Mouse (Mus musculus) 3134 (cell line): ENCODE data around the gene Rnh1.

Experiments used
- DNase-seq: peaks from one replicate; pipeline ENCODE4 v3.0.0-alpha.2; 2011; ENCODE audit warnings: low spot score; ENCODE audit not compliant: insufficient read length; ENCODE audit errors: extremely low read depth

Rnh1 gene

GRCm38 (mm10) chr7:141169300-141169699 lies 3.4 kb downstream of the Rnh1 start:
- DNase-seq = no peak

- DNase-seq = peak; percentile 84
Measured at GRCm38 (mm10) chr7:141168518-141168953, 4.1 kb downstream of the Rnh1 start.

- peak; percentile 49 for DNase-seq
Measured at GRCm38 (mm10) chr7:141167901-141168517, 4.6 kb downstream of the Rnh1 start.

DNA sequence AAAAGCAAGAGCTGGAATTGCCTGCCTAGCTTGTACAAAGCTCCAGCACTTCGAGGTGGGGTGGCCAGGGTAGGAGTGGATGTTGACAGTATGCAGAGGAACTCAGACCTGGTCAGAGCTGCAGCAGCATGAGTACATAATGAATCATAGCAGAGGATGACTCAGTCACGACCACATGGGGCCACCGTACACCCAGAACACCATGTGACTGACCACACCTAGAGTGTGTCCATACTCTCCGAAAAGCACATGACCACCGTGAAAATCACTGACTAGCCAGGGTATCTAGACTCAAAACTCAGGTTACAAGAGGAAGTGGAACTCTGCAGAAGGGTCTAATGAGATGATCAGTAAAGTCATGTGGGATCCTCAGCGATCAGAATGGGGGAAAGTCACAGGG lies 7.8 kb downstream of the Rnh1 start:
- DNase-seq = peak; percentile 79

DNA sequence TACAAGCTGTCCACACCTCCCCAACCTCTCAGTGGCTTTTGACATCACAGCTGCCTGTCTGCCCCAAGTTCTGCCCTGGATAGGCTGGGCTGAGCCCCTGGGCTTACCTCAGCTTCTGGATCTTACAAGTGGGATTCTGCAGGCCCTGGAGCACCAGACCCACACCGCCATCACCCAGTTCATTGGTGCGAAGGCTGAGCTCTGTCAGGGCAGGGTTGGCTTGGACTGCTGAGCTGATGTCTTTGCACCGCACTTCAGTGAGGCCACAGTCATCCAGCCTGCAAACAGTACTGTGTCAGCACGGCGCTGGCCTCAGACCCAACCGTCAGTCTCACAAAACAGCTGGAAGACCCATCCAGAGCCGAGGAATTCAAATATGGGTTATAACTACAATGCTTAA lies 8.3 kb downstream of the Rnh1 start:
- no peak for DNase-seq

- no peak for DNase-seq
Measured at GRCm38 (mm10) chr7:141155362-141155761, 17.3 kb downstream of the Rnh1 start.

- DNase-seq = no peak
Measured at GRCm38 (mm10) chr7:141148639-141149038, 24.0 kb downstream of the Rnh1 start.

DNA sequence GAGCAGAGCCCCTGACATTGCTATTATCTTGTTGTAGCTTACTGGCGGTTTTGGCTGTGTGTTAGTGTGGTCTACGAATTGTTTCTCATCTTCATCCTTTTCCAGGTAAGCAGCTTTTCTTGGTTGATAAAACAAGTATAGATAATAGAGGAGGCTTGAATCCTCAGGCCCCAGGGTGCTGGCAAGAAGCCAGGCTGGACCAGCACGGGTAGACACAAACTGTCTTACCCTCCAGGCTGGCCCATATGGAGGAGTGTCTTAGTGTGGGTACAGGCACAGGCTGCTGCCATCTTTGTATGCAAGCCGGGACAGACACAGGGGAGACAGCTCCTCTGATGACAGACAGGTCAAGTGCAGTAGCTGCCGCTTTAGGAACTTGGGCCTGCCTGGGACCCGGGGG lies 25.6 kb downstream of the Rnh1 start:
- DNase-seq = no peak

DNA sequence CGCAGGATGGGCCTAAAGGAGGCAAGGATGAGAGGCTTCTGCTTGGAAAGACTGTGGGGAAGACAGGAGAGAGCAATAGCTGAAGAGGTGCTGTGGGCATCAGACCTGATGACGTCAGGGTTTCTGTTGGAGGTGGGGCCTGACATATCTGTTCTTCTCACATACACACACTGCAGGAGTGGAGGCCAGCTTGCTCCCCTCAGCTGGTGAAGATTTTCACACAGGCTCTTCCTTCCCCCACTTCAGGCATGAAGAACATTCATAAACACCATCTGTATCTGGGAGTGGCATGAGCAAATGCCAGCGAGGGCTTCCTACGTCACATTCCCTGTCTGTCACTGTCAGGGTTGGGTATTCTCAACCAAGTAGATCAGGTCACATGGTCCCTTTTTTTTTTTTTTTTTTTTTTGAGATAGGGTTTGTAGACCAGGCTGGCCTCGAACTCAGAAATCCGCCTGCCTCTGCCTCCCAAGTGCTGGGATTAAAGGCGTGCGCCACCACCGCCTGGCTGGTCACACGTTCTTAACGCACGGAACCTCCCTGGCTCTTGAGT lies 26.5 kb downstream of the Rnh1 start:
- no peak for DNase-seq

- DNase-seq = no peak
Measured at GRCm38 (mm10) chr7:141145403-141145802, 27.3 kb downstream of the Rnh1 start.

- no peak for DNase-seq
Measured at GRCm38 (mm10) chr7:141144650-141145049, 28.0 kb downstream of the Rnh1 start.

DNA sequence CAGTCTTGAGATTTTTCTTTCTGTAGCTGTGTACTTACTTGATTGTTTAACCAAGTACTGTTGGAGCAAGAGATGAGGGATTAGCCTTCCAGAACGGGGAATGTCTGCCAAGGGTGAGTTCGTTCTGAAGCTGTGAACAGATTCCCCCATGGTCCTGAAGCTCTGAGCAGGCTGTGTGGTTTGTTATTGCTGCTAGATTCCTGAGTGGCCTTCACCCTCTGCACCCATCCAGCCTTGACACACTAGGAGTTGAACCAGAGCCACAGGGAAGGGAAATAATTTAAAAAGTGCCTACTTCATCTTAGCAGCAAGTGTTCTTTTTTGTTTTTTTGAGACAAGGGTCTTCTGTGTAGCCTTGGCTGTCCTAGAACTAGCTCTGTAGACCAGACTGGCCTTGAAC lies 28.8 kb downstream of the Rnh1 start:
- no peak for DNase-seq

- DNase-seq = peak; percentile 28
Measured at GRCm38 (mm10) chr7:141143112-141143511, 29.5 kb downstream of the Rnh1 start.

GRCm38 (mm10) chr7:141141326-141141725 lies 31.3 kb downstream of the Rnh1 start:
- no peak for DNase-seq

- DNase-seq = no peak
Measured at GRCm38 (mm10) chr7:141131904-141132755, 40.5 kb downstream of the Rnh1 start.

GRCm38 (mm10) chr7:141131024-141131820 lies 41.4 kb downstream of the Rnh1 start:
- DNase-seq = peak; percentile 85

- DNase-seq = no peak
Measured at GRCm38 (mm10) chr7:141123517-141123856, 49.2 kb downstream of the Rnh1 start.

DNA sequence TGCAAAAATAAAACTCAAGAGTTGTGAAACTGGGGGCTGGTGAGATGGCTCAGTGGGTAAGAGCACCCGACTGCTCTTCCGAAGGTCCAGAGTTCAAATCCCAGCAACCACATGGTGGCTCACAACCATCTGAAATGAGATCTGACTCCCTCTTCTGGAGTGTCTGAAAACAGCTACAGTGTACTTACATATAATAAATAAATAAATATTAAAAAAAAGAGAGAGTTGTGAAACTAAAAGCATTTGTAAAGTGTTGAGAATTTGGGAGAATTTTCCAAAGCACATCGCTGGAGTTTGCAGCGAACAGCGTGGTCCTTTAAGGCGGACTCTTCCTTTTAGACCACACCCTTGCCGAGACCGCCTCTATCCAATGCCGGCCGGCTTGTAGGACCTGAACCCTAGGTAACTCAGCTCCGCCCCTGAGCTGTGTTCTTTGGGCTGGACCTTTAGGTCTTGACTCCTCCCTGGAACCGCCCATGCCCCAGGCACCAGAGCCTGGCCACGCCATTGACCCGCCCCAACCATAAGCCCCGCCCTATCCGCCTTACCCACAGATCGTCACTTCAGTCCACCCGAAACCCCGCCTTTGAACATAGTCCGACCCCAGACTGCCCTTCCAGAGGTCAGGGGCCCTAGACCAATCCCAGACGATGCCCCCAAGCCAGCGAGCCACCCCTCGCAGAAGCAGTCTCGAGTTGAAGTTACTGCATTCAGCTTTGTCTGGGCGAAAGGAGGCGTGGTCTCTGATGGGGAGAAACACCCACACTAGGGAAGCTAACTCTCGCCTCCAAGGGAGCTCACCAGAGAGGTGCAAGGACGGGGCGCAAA lies 49.8 kb downstream of the Rnh1 start:
- peak; percentile 98 for DNase-seq

DNA sequence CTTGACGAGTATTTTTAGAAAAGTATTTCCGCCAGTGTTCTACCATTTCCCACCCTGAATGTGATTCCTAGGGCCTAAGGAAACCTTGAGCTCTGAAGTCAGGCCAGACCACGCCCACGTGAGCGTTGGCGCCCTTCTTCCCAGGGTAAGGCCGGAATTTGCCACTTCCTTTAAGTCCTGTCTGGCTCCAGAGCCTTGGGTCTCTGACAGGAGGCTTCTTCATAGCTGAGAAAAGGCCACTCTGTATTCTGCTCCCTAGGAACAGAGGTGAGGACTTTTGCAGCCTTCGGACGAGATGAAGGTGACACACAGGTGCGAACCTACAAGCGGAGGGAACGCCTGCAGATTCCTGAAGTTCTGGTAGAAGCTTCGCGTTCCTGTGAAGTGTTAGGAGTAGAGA lies 50.4 kb downstream of the Rnh1 start, which contains the start of gene Ptdss2:
Gene Ptdss2 (plus strand): TSS at position 138 of the 400 bp plus-strand sequence.
- no peak for DNase-seq

DNA sequence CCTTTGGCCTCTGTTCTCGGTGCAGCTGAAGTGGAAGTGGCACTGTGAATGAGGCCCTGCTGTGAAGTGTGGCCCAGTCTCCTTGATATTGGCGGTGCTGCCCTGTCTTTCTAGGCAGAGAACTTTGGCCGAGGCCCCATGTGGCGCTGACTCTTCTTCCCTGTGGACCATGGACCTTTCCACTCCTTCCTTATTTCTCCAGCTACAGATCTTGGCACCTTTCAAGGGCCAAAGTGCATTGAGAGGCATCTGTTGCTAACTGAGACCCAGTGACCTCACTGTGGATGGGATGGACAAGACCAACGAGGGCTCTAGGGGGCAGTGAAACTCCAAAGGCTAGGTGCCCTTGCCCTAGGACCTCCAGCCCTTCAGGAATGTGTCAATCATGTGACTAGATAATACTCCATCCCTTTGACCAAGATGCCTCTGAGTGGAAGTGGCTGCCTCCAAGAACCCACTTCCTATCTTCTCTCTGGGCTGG lies 51.6 kb downstream of the Rnh1 start:
- DNase-seq = no peak
